Mouse (Mus musculus) heart, embryonic 14.5 days (tissue): ENCODE data around the gene Artn. TPM values are rescaled to one million over a fixed set of nuclear protein-coding genes. Genes with fewer than 3 reads are reported as not detected.

Source experiments
- ATAC-seq: fragments of 200-750 bp; cut with Nextera tagmentation; 2 replicates; pipeline ENCODE4 v1.8.0; 2017; ENCODE audit warnings: low read depth, moderate TSS enrichment; ENCODE audit not compliant: insufficient number of reproducible peaks, insufficient read depth, low FRiP score
- H3K27ac ChIP-seq, 2 experiments: fragments of 200-500 bp in 1 of 2; fragments of 300-500 bp in 1 of 2; sonication (generic) in 1 of 2; replicated peaks in 1 of 2; 2 replicates each; pipeline ENCODE4 v1.5.1; 2012 to 2014; ENCODE audit warnings: low read depth in 2 of 2, low read length in 2 of 2, control low read depth in 1 of 2, mild to moderate bottlenecking in 1 of 2, mixed read lengths in 1 of 2; ENCODE audit not compliant: control insufficient read depth in 1 of 2, insufficient read depth in 1 of 2
- H3K27me3 ChIP-seq: fragments of 300-500 bp; sonication (generic); 2 replicates; pipeline ENCODE4 v1.6.1; 2014; ENCODE audit warnings: mild to moderate bottlenecking, low read length, control low read depth; ENCODE audit not compliant: control insufficient read depth, insufficient read depth
- H3K36me3 ChIP-seq: fragments of 300-500 bp; sonication (generic); 2 replicates; pipeline ENCODE4 v1.6.1; 2014; ENCODE audit warnings: mild to moderate bottlenecking, control low read depth, low read length, mixed read lengths; ENCODE audit not compliant: control insufficient read depth, insufficient read depth
- H3K4me1 ChIP-seq, 2 experiments: fragments of 200-500 bp in 1 of 2; fragments of 300-500 bp in 1 of 2; sonication (generic) in 1 of 2; 2 replicates each; pipeline ENCODE4 v1.6.1; 2012 to 2014; ENCODE audit warnings: low read length in 2 of 2, control low read depth in 1 of 2, mixed read lengths in 1 of 2; ENCODE audit not compliant: control insufficient read depth in 2 of 2, insufficient read depth in 2 of 2
- H3K4me2 ChIP-seq: fragments of 300-500 bp; sonication (generic); 2 replicates; pipeline ENCODE4 v1.6.1; 2014; ENCODE audit warnings: mild to moderate bottlenecking, low read length
- H3K4me3 ChIP-seq, 2 experiments: fragments of 200-500 bp in 1 of 2; fragments of 300-500 bp in 1 of 2; sonication (generic) in 1 of 2; 2 replicates each; pipeline ENCODE4 v1.5.1; 2012 to 2014; ENCODE audit warnings: low read length in 2 of 2, mild to moderate bottlenecking in 2 of 2, control low read depth in 1 of 2, low read depth in 1 of 2, moderate library complexity in 1 of 2; ENCODE audit not compliant: control insufficient read depth in 1 of 2, insufficient read depth in 1 of 2
- H3K9ac ChIP-seq: fragments of 300-500 bp; sonication (generic); 2 replicates; pipeline ENCODE4 v1.6.1; 2014; ENCODE audit warnings: mild to moderate bottlenecking, low read length
- H3K9me3 ChIP-seq: fragments of 300-500 bp; sonication (generic); 2 replicates; pipeline ENCODE4 v1.6.1; 2016; ENCODE audit warnings: low read length, control low read depth; ENCODE audit not compliant: control insufficient read depth
- WGBS: fragments of 180-500 bp; shearing (Covaris S2); extraction: QIAGEN DNeasy Blood & Tissue Kit; methylation state at CpG from one replicate; pipeline ENCODE4 v1.1.7; 2014; 5-methylcytosine and 5-hydroxymethylcytosine counted together
- polyA plus RNA-seq: library from polyadenylated mRNA; unstranded; fragments of >200 nt; fragmentation: Nextera tagmentation; extraction: Ambion mirVana; gene quantifications from 2 replicates; pipeline ENCODE4 v1.2.1, GENCODE M21; 2014

Gene Artn
- polyA plus RNA-seq, 1 experiment from 2014 or later = 0.81 TPM

DNA sequence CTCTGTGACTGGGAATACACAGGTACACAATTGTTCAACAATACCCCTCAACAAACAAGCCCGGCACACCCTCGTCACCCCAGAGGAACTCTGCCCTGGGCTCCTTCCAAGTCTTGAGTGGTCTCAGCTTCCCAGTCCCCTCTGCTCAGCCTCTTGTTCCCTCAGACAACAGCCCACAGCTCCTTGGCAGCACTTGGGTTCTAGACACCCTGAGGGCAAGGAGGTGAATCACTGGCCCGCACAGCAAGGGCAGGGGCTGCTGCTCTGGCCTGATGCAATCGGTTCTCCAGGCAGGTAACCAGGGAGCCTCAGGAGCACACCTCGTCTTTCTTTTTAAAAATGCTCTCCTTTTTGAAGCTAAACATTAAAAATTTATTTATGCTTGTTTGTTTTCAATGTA is 3.7 kb upstream of the Artn start:
- Histone ChIP-seq H3K4me2 (no peak overlapping the region), H3K9me3 (0 out of 2 replicates have a peak, but pooled peaks cover 3% of the 10 kb centered on the region), H3K27ac (no peak overlapping the region), H3K36me3 (0 out of 2 replicates have a peak, but pooled peaks cover 9% of the 10 kb centered on the region), H3K4me1 (peaks cover 11 to 16% of the 10 kb centered on the region in 2 experiments; a peak in 3 of 4 replicates), H3K4me3 (no peak overlapping the region), H3K27me3 (peaks cover 14% of the 10 kb centered on the region), H3K9ac (no peak overlapping the region)
- whole genome bisulfite sequencing = 85% methylated on average over 5 of the region's 5 CpGs
- no peak for ATAC-seq

DNA sequence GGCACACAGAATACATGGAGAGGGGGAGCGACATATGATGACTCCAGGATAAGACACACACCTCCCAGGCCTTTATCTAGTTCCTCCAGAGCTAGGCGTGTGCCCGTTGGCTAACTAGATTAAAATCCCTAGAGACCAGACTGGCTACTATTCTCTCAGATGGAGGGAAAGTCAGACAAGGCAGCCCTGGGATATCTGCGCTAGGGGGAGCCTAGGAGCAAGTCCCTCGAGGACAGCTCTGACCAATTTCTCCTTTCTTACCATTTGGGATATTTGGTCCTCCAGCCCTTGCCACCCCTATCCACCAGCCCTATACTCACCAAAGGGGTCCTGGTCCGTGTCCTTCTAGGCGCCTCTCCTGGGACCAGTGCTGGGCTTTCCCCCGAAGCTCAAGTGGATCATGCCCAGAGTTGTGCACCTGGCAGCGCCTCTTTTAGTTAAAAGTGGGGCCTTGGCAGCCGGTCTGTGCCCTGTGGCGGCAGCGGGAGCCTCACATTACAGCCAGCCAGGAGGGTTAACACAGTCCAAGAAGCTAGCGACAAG is 793 bp downstream of the Artn start:
- peak overlapping the region; percentile 77 for H3K4me2 ChIP-seq
- ATAC-seq = no peak
- 2% methylated on average over 13 of the region's 13 CpGs for WGBS
- peak overlapping the region; percentile 54; the same call in 1 of the 2 replicates for H3K9ac ChIP-seq
- H3K27me3 ChIP-seq = peaks cover 42% of the 10 kb centered on the region
- H3K4me3 ChIP-seq = peak overlapping the region; percentile 39 to 41
- H3K27ac ChIP-seq = no peak overlapping the region
- H3K9me3 ChIP-seq = 0 out of 2 replicates have a peak, but pooled peaks cover 3% of the 10 kb centered on the region
- H3K36me3 ChIP-seq = 0 out of 2 replicates have a peak, but pooled peaks cover 9% of the 10 kb centered on the region
- H3K4me1 ChIP-seq = peaks cover 24 to 30% of the 10 kb centered on the region in 2 experiments

DNA sequence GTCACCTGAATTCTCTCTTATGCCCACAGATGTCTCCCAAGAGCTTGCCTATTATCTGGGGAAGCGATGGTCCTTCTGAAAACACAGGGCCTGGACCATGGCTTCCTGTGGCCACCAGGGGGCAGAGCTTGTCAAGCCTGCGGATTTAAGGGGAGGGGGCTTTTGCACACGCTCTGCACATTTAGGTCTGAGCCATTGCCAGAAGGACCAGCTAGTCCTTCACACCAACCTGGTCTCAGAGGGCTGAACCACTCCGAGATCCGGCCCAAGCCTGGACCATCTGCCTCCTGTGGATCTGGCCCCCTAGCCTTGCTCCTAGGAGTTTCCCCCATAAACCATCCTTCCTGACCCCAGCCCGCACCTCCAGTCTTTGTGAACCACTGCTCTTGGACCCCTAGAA is 1.3 kb downstream of the Artn start:
- peaks cover 42% of the 10 kb centered on the region for H3K27me3 ChIP-seq
- WGBS = 18% methylated on average over 6 of the region's 6 CpGs

DNA sequence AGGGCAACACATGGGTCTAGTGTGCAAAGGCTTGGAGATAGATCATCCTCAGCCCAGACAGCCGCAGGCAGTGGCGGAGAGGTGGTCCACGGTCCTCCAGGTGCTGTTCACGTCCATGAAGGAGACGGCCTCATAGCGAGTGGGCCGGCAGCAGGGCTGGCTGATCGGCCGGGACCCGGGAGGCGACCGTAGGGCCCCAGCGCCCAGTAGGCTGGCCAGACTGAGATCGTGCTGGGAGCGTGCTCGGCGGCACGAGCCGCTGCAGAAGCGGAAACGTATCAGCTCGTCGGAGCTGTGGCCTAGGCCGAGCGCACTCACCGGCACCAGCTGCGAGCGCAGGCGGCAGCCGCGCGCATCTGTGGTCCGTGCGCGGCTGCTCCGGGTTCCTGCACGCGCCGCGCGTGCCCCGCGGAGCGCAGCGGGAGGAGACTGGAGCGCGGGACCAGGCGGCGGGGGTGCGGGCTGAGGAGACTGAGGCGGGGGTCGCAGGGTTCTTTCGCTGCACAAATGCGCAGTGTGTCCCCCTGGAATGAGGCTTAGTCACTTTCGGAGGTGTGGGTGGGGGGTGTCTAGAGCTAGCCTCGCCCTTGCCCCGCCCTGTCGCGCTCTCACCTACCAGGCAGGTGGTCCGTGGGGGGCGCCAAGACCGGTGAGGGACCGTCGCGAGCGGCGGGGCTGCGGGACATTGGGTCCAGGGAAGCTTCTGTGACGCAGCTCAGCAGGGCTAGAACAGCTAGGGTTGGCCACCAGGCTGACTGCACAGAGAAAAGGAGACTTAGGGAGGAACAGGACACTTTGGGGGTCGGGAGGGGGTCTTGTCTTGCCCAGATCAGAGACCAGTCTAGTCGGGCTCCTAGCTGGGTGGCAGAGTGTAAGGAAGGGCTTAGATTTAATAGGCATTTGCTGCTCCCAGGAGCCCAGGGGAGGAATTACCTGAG is 2.7 kb downstream of the Artn start:
- 1% methylated on average over 70 of the region's 71 CpGs for WGBS
- Histone ChIP-seq H3K4me3 (peak overlapping the region; percentile 41 to 55), H3K9me3 (0 out of 2 replicates have a peak, but pooled peaks cover 3% of the 10 kb centered on the region), H3K4me2 (peak overlapping the region; percentile 77), H3K9ac (peak overlapping the region; percentile 64), H3K36me3 (0 out of 2 replicates have a peak, but pooled peaks cover 1% of the 10 kb centered on the region), H3K27me3 (peaks cover 42% of the 10 kb centered on the region), H3K4me1 (peaks cover 30 to 38% of the 10 kb centered on the region in 2 experiments), H3K27ac (no peak overlapping the region)
- ATAC-seq = peak; percentile 48; the same call in 1 of the 2 replicates

More for the DNA sequence above, 1.3 kb downstream of the Artn start:
- Histone ChIP-seq H3K9me3 (0 out of 2 replicates have a peak, but pooled peaks cover 3% of the 10 kb centered on the region), H3K27ac (no peak overlapping the region), H3K36me3 (0 out of 2 replicates have a peak, but pooled peaks cover 9% of the 10 kb centered on the region), H3K4me1 (peaks cover 27 to 34% of the 10 kb centered on the region in 2 experiments), H3K4me3 (no peak overlapping the region), H3K4me2 (no peak overlapping the region), H3K9ac (no peak overlapping the region)
- no peak for ATAC-seq

DNA sequence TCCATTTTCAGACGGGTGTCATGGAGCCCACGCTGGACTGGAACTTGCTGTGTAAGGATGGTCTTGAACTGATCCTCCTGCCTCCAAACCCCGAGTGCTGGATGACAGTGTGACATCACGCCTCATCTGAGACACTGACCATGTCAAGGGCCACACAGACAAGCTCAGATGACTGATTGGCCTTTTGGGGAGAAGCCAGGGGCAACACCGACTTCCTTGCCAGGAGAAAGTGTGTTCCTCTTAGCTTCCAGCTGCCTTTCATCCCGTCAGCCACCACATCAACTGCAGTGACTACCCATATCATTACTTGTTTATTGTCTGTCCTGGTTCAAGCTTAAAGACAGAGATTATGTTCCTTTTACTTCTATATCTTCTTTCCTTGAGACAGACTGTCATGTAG is 4.6 kb downstream of the Artn start:
- peaks cover 32 to 38% of the 10 kb centered on the region in 2 experiments for H3K4me1 ChIP-seq
- no peaks in the 10 kb centered on the region for H3K9me3 ChIP-seq
- no peaks in the 10 kb centered on the region for H3K36me3 ChIP-seq
- H3K27me3 ChIP-seq = peaks cover 35% of the 10 kb centered on the region
- 66% methylated on average over 4 of the region's 6 CpGs for WGBS
- no peak overlapping the region for H3K4me2 ChIP-seq
- no peak for ATAC-seq
- no peak overlapping the region for H3K4me3 ChIP-seq
- no peak overlapping the region for H3K27ac ChIP-seq
- no peak overlapping the region for H3K9ac ChIP-seq

DNA sequence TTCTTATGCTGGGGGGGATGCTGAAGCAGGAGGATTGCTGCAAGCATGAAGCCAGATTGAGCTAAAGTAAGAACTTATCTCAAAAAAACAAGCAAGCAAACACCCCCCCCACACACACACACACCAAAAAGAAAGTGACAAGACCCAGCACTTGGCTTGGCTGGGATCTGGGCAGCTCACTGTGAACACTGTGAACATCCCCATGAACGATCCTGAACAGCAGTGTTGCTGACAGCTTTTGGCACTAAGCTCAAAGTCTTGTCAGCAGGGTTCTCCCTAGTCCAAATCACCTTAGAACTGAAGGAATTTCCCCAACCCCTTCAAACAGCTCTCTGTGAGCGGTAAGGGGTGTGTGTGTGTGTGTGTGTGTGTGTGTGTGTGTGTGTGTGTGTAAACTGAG is 6.1 kb downstream of the Artn start:
- 4% methylated on average over 2 of the region's 2 CpGs for WGBS
- H3K27ac ChIP-seq = peak overlapping the region in 1 of 2 experiments; percentile 39; a peak in 1 of 4 replicates
- no peaks in the 10 kb centered on the region for H3K9me3 ChIP-seq
- H3K9ac ChIP-seq = no peak overlapping the region
- no peak overlapping the region for H3K4me3 ChIP-seq
- H3K36me3 ChIP-seq = no peaks in the 10 kb centered on the region
- peak; percentile 37 for ATAC-seq
- H3K4me1 ChIP-seq = peaks cover 27 to 30% of the 10 kb centered on the region in 2 experiments
- H3K4me2 ChIP-seq = no peak overlapping the region
- peaks cover 30% of the 10 kb centered on the region for H3K27me3 ChIP-seq

DNA sequence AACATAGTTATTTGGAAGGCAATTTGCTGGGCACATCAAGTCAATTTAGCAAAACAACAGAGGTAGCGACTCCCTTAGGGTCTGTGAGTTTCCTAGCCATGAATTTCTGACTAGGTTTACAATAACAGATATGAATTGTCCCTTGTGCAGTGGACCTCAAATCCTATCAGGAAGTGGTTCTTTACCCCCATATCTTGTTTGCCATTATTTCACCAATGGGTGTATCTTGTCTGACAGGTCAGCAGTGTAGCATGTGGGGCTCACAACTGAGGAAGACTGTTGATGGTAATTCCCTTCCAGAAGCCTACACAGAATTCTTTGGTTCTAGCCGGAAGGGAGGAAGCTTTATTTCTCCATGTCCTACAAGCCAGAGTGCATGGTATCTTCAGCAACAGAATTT is 8.2 kb downstream of the Artn start:
- ATAC-seq = no peak
- 88% methylated on average over 2 of the region's 2 CpGs for WGBS
- H3K4me3 ChIP-seq = no peak overlapping the region
- no peaks in the 10 kb centered on the region for H3K9me3 ChIP-seq
- peaks cover 36% of the 10 kb centered on the region in 2 experiments for H3K4me1 ChIP-seq
- no peak overlapping the region for H3K9ac ChIP-seq
- peaks cover 12% of the 10 kb centered on the region; the same call in 1 of the 2 replicates for H3K27me3 ChIP-seq
- H3K36me3 ChIP-seq = no peaks in the 10 kb centered on the region
- H3K27ac ChIP-seq = no peak overlapping the region
- H3K4me2 ChIP-seq = no peak overlapping the region
